Mouse (Mus musculus): Measurements from ENCODE around the gene Jade1.
A peak's percentile ranks its signal among the peaks of the same experiment; 100 is the strongest.

Jade1 gene

GRCm38 (mm10) chr3:41551671-41552070 is 3.9 kb upstream of the Jade1 start:
- DNase-seq (ENCODE audit: low spot score in 2 of 2): no peak

GRCm38 (mm10) chr3:41552777-41553548 is 2.6 kb upstream of the Jade1 start:
- no peak for DNase-seq (ENCODE audit: low spot score in 2 of 2)

- DNase-seq (ENCODE audit: low spot score in 2 of 2): no peak
Measured at GRCm38 (mm10) chr3:41553681-41554080, 1.9 kb upstream of the Jade1 start.

- no peak for DNase-seq (ENCODE audit: low spot score in 2 of 2)
Measured at GRCm38 (mm10) chr3:41554480-41555475, 753 bp upstream of the Jade1 start.

- DNase-seq (ENCODE audit: low spot score in 2 of 2): no peak
Measured at GRCm38 (mm10) chr3:41556451-41557266, 1.1 kb downstream of the Jade1 start.

GRCm38 (mm10) chr3:41557267-41557995 is 1.9 kb downstream of the Jade1 start:
- no peak for DNase-seq (ENCODE audit: low spot score in 2 of 2)

GRCm38 (mm10) chr3:41560489-41560888 is 5.0 kb downstream of the Jade1 start:
- DNase-seq (ENCODE audit: low spot score in 2 of 2): no peak

- DNase-seq (ENCODE audit: low spot score in 2 of 2): no peak
Measured at GRCm38 (mm10) chr3:41561787-41562186, 6.3 kb downstream of the Jade1 start.

- peak; percentile 62 to 75 for DNase-seq (ENCODE audit: low spot score in 2 of 2)
Measured at GRCm38 (mm10) chr3:41563211-41563931, 7.8 kb downstream of the Jade1 start.

GRCm38 (mm10) chr3:41563997-41564396 is 8.5 kb downstream of the Jade1 start:
- DNase-seq (ENCODE audit: low spot score in 2 of 2): no peak

GRCm38 (mm10) chr3:41564471-41565213 is 9.1 kb downstream of the Jade1 start:
- DNase-seq (ENCODE audit: low spot score in 2 of 2): peak; percentile 33 to 49

- peak; percentile 57 to 74 for DNase-seq (ENCODE audit: low spot score in 2 of 2)
Measured at GRCm38 (mm10) chr3:41565410-41565823, 9.9 kb downstream of the Jade1 start.

GRCm38 (mm10) chr3:41565955-41566354 is 10.4 kb downstream of the Jade1 start:
- peak; percentile 72 to 81 for DNase-seq (ENCODE audit: low spot score in 2 of 2)

GRCm38 (mm10) chr3:41569943-41570342 is 14.4 kb downstream of the Jade1 start:
- DNase-seq (ENCODE audit: low spot score in 2 of 2): no peak

- no peak for DNase-seq (ENCODE audit: low spot score in 2 of 2)
Measured at GRCm38 (mm10) chr3:41572131-41572530, 16.6 kb downstream of the Jade1 start.

GRCm38 (mm10) chr3:41572968-41573367 is 17.4 kb downstream of the Jade1 start:
- no peak for DNase-seq (ENCODE audit: low spot score in 2 of 2)

GRCm38 (mm10) chr3:41574208-41574607 is 18.7 kb downstream of the Jade1 start:
- no peak for DNase-seq (ENCODE audit: low spot score in 2 of 2)

- no peak for DNase-seq (ENCODE audit: low spot score in 2 of 2)
Measured at GRCm38 (mm10) chr3:41574720-41575435, 19.3 kb downstream of the Jade1 start.

- DNase-seq (ENCODE audit: low spot score in 2 of 2): no peak
Measured at GRCm38 (mm10) chr3:41575971-41576370, 20.4 kb downstream of the Jade1 start.

Measured in cerebellum, postnatal 4 days (tissue).